Mouse (Mus musculus) kidney, embryonic 15.5 days (tissue): Measurements from ENCODE around the gene Umps. TPM values are rescaled to one million over a fixed set of nuclear protein-coding genes. Genes with fewer than 3 reads are reported as not detected.

ENCODE experiments used
- ATAC-seq: fragments of 200-750 bp; cut with Nextera tagmentation; replicated peaks from 2 replicates; pipeline ENCODE4 v1.8.0; 2017; ENCODE audit warnings: moderate TSS enrichment; ENCODE audit not compliant: low FRiP score
- H3K27ac ChIP-seq: fragments of 300-500 bp; sonication (generic); 2 replicates; pipeline ENCODE4 v1.5.1; 2015; ENCODE audit warnings: mild to moderate bottlenecking, inconsistent platforms
- H3K27me3 ChIP-seq: fragments of 300-500 bp; sonication (generic); 2 replicates; pipeline ENCODE4 v1.6.1; 2015; ENCODE audit warnings: inconsistent platforms
- H3K36me3 ChIP-seq: fragments of 300-500 bp; sonication (generic); 2 replicates; pipeline ENCODE4 v1.6.1; 2015; ENCODE audit warnings: inconsistent platforms
- H3K4me1 ChIP-seq: fragments of 300-500 bp; sonication (generic); 2 replicates; pipeline ENCODE4 v1.6.1; 2015; ENCODE audit warnings: inconsistent platforms
- H3K4me2 ChIP-seq: fragments of 300-500 bp; sonication (generic); 2 replicates; pipeline ENCODE4 v1.6.1; 2015; ENCODE audit warnings: moderate library complexity, mild to moderate bottlenecking, inconsistent platforms
- H3K4me3 ChIP-seq: fragments of 300-500 bp; sonication (generic); replicated peaks from 2 replicates; pipeline ENCODE4 v1.5.1; 2015; ENCODE audit warnings: mild to moderate bottlenecking, inconsistent platforms
- H3K9ac ChIP-seq: fragments of 300-500 bp; sonication (generic); 2 replicates; pipeline ENCODE4 v1.6.1; 2015; ENCODE audit warnings: mild to moderate bottlenecking, inconsistent platforms
- H3K9me3 ChIP-seq: fragments of 300-500 bp; sonication (generic); replicated peaks from 2 replicates; pipeline ENCODE4 v1.6.1; 2016; ENCODE audit warnings: inconsistent platforms
- WGBS: fragments of 180-500 bp; shearing (Covaris S2); methylation state at CpG from one replicate; pipeline ENCODE4 v1.1.7; 2015; ENCODE audit warnings: mixed read lengths; 5-methylcytosine and 5-hydroxymethylcytosine counted together
- polyA plus RNA-seq: library from polyadenylated mRNA; unstranded; fragments of >200 nt; fragmentation: Nextera tagmentation; extraction: Ambion mirVana; gene quantifications from 2 replicates; pipeline ENCODE4 v1.2.1, GENCODE M21; 2015

The Umps gene
- polyA plus RNA-seq, 1 experiment from 2014 or later: 63.6 TPM

DNA sequence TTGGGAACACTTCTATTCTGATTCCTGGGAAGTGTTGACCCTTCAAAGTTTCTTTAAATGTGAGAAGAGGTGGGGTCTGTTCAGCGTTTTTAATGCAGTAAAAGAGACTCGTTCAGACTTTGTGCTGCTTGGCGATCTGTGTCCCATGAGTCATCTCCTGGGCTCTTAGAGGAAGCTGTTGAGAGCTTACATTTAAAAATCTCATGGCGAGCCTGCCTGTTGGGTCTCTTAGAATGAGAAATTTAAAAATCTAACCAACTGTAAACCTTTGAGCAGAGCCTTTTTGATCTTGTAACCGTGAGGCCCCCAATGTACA is 43.9 kb downstream of the Umps start:
- WGBS: 21% methylated on average over 5 of the region's 5 CpGs
- ATAC-seq: no peak

GRCm38 (mm10) chr16:33922111-33923000 is 44.5 kb downstream of the Umps start:
- H3K4me2 ChIP-seq: peak overlapping the region; percentile 8
- no peak overlapping the region for H3K4me3 ChIP-seq
- H3K9me3 ChIP-seq: no peaks in the 10 kb centered on the region
- peaks cover 49% of the 10 kb centered on the region for H3K4me1 ChIP-seq
- WGBS: 15% methylated on average over 18 of the region's 18 CpGs
- peak overlapping the region; percentile 80 for H3K27ac ChIP-seq
- H3K27me3 ChIP-seq: no peaks in the 10 kb centered on the region
- peaks cover 10% of the 10 kb centered on the region; the same call in 1 of the 2 replicates for H3K36me3 ChIP-seq
- ATAC-seq: peak; percentile 87
- H3K9ac ChIP-seq: no peak overlapping the region

More for the DNA sequence above, 43.9 kb downstream of the Umps start:
- Histone ChIP-seq H3K4me3 (no peak overlapping the region), H3K4me1 (peaks cover 43% of the 10 kb centered on the region), H3K9me3 (no peaks in the 10 kb centered on the region), H3K36me3 (peaks cover 10% of the 10 kb centered on the region; the same call in 1 of the 2 replicates), H3K27me3 (no peaks in the 10 kb centered on the region), H3K4me2 (no peak overlapping the region), H3K9ac (no peak overlapping the region), H3K27ac (peak overlapping the region; percentile 80)

DNA sequence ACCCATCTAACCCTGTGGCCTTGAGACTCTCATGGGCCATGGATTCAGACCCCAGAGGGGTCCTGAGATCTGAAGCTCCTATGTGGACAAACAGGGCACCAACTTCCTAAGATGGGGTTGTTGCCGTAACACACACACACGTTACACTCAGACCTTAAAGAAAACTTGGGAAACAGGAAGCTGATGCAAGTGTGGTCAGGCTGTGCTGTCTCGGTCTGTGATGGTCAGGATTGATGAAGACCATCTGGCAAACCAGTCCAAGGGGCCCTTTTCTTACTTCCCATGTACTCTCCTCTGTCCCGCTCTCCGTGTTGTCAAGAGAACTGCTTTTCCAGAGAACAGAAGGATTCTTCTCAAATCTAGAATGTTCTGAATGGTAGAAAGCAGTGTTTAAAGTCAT is 45.3 kb downstream of the Umps start:
- Histone ChIP-seq H3K4me2 (peak overlapping the region; percentile 8; the same call in 1 of the 2 replicates), H3K9me3 (no peaks in the 10 kb centered on the region), H3K27me3 (no peaks in the 10 kb centered on the region), H3K9ac (no peak overlapping the region), H3K4me1 (peaks cover 58% of the 10 kb centered on the region), H3K36me3 (peaks cover 10% of the 10 kb centered on the region; the same call in 1 of the 2 replicates), H3K27ac (peak overlapping the region; percentile 80), H3K4me3 (no peak overlapping the region)
- WGBS: 42% methylated on average over 5 of the region's 5 CpGs
- ATAC-seq: no peak; the same call in 1 of the 2 replicates

DNA sequence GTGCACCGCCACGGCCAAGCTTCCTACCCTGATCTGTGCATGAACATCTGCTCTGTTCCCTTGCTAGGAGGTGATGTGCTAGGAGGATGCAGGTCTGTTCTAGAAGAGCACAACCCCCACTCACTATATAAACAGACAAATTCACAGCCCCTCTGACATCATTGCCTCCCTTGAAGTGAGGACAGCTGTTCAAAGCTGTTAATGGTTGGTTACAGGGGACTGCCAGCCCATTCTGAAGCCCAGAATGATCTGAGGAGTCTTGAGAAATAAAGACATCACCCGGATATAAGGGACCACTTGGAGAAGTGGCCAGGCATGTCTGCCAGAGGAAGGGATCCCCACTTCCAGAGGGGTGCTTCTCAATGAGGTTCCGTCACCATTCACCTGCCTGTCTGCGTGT is 48.9 kb downstream of the Umps start:
- H3K9ac ChIP-seq: no peak overlapping the region
- WGBS: 72% methylated on average over 5 of the region's 5 CpGs
- peak overlapping the region; percentile 78 for H3K27ac ChIP-seq
- H3K27me3 ChIP-seq: no peaks in the 10 kb centered on the region
- no peak for ATAC-seq
- no peak overlapping the region for H3K4me3 ChIP-seq
- H3K4me2 ChIP-seq: no peak overlapping the region
- peaks cover 13% of the 10 kb centered on the region; the same call in 1 of the 2 replicates for H3K36me3 ChIP-seq
- no peaks in the 10 kb centered on the region for H3K9me3 ChIP-seq
- peaks cover 57% of the 10 kb centered on the region for H3K4me1 ChIP-seq

DNA sequence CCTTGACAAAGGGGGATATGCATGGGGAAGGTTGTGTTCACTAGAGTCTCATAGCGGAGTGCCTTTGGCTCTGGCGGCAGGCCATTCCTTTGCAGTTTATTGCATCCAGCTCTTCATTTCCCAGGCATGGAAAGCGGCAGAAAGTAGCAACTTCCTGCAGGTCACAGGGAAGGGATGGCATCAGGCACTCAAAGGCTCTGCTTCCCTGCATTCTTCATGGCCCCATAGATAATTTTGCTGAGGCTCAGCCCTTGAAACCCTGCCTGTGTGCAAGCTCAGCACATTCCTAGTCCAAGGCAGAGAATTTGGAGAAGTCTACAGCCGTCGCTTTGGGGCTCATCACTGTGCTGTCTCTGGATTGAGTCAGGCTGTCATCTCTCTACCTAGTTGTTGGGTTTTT is 49.4 kb downstream of the Umps start:
- Histone ChIP-seq H3K27ac (peak overlapping the region; percentile 78), H3K4me1 (peaks cover 55% of the 10 kb centered on the region), H3K36me3 (peaks cover 13% of the 10 kb centered on the region; the same call in 1 of the 2 replicates), H3K9me3 (no peaks in the 10 kb centered on the region), H3K4me2 (no peak overlapping the region), H3K27me3 (no peaks in the 10 kb centered on the region), H3K4me3 (no peak overlapping the region), H3K9ac (no peak overlapping the region)
- no peak for ATAC-seq
- WGBS: 50% methylated on average over 5 of the region's 5 CpGs

DNA sequence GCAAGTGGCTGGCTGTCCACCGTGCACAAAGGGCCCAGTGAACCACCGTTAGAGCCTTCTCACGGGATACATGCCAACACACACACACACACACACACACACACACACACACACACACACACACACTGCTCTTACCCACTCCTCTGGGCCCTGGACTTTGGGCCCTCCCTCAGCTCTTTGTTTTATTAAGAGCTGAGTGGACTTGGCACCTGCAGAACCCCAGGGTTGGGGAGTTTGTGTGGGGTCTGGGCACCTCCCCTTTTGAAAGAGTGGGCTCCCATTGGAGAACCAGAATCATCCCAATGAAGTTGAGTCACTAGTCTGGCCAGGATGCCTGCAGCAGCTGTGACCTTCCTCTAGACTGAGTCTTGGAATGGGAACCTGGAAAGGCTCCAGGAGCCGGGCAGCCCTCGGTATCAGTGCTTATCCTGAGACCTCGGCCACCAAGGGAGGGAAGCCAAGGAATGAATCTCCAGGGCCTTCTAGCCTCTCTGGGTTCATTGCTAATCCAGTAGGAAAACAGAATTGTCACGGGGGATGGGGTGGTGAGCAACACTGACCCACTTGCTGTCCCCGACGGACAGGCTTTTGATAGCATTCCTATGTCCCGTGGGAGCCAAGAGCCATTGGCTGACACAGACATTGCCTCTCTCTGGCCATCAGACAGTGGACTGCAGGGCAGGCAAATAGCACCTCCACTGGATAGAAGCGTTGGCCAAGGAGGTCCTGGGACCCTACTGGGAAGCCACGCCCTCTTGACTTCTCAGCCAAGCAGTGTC is 50.2 kb downstream of the Umps start:
- WGBS: 55% methylated on average over 12 of the region's 12 CpGs
- Histone ChIP-seq H3K4me2 (no peak overlapping the region), H3K27ac (peak overlapping the region; percentile 78), H3K36me3 (peaks cover 13% of the 10 kb centered on the region; the same call in 1 of the 2 replicates), H3K4me1 (peaks cover 52% of the 10 kb centered on the region), H3K27me3 (no peaks in the 10 kb centered on the region), H3K9ac (no peak overlapping the region), H3K4me3 (no peak overlapping the region), H3K9me3 (no peaks in the 10 kb centered on the region)
- peak; percentile 27; the same call in 1 of the 2 replicates for ATAC-seq

GRCm38 (mm10) chr16:33914997-33915396 is 51.8 kb downstream of the Umps start:
- Histone ChIP-seq H3K4me3 (no peak overlapping the region), H3K27ac (0 out of 2 replicates have a peak overlapping the region, but pooled peaks have one; percentile 13), H3K27me3 (no peaks in the 10 kb centered on the region), H3K36me3 (peaks cover 13% of the 10 kb centered on the region; the same call in 1 of the 2 replicates), H3K9ac (no peak overlapping the region), H3K4me1 (peaks cover 36% of the 10 kb centered on the region), H3K9me3 (no peaks in the 10 kb centered on the region), H3K4me2 (no peak overlapping the region)
- ATAC-seq: no peak
- WGBS: 75% methylated on average over 4 of the region's 4 CpGs

GRCm38 (mm10) chr16:33908239-33908638 is 58.6 kb downstream of the Umps start:
- no peak overlapping the region for H3K27ac ChIP-seq
- WGBS: 70% methylated on average over 4 of the region's 4 CpGs
- peaks cover 16% of the 10 kb centered on the region; the same call in 1 of the 2 replicates for H3K36me3 ChIP-seq
- H3K4me3 ChIP-seq: no peak overlapping the region
- no peak overlapping the region for H3K9ac ChIP-seq
- no peak overlapping the region for H3K4me2 ChIP-seq
- H3K9me3 ChIP-seq: no peaks in the 10 kb centered on the region
- no peak for ATAC-seq
- peaks cover 22% of the 10 kb centered on the region for H3K4me1 ChIP-seq
- H3K27me3 ChIP-seq: no peaks in the 10 kb centered on the region

Other genes starting within 250 kb of the Umps start
- gene Muc13, start 173.0 kb downstream of the Umps start, polyA plus RNA-seq: 0.19 and 1.4 TPM in 2 replicates
- 44.4 and 46.9 TPM in 2 replicates for gene Itgb5, start 137.4 kb downstream of the Umps start, polyA plus RNA-seq